Mouse (Mus musculus): ENCODE results near the gene Tmem144. TPM values are rescaled to one million over a fixed set of nuclear protein-coding genes. Genes with fewer than 3 reads are reported as not detected.

Tmem144 gene
- polyA plus RNA-seq, 1 experiment, result 7.9 TPM

- Histone ChIP-seq H3K4me1 (ENCODE audit: control insufficient read depth, insufficient read depth, low read length) (no peaks in the 10 kb centered on the region), H3K27ac (ENCODE audit: insufficient read depth, low read length) (no peak overlapping the region), H3K4me3 (ENCODE audit: insufficient read depth, low read length) (no peak overlapping the region)
- TF ChIP-seq CTCF (IDR thresholded peaks at IDR 0.05; ENCODE audit: borderline replicate concordance, insufficient read depth, low read length) (no peak), POLR2A (IDR thresholded peaks at IDR 0.05; ENCODE audit: low read depth, low read length) (no peak)
Observed at GRCm38 (mm10) chr3:79846633-79847032, 5.9 kb downstream of the Tmem144 start.

DNA sequence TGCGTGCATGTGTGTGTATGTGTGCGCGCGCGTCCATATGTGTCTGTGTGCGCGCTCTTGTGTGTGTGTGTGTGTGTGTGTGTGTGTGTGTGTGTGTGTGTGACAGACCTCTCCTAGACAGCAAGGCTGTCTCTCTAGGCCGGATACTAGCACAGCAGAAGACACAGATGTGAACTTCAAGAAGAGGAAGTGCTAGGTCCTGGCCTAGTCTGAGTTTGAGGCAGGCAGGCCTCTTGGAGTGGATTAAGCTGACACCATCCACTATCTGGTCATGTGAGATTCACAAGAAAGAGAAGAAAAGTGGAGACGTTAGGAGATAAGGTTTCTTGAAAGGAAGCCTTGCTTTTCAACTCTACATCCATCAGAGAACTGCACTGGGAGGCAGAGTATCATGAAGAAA is 8.6 kb downstream of the Tmem144 start:
- no peaks in the 10 kb centered on the region for H3K4me1 ChIP-seq (ENCODE audit: control insufficient read depth, insufficient read depth, low read length)
- TF ChIP-seq POLR2A (IDR thresholded peaks at IDR 0.05; ENCODE audit: low read depth, low read length) (no peak), CTCF (IDR thresholded peaks at IDR 0.05; ENCODE audit: borderline replicate concordance, insufficient read depth, low read length) (no peak)
- H3K4me3 ChIP-seq (ENCODE audit: insufficient read depth, low read length), result no peak overlapping the region
- no peak overlapping the region for H3K27ac ChIP-seq (ENCODE audit: insufficient read depth, low read length)

- Histone ChIP-seq H3K27ac (ENCODE audit: insufficient read depth, low read length) (0 out of 2 replicates have a peak overlapping the region, but pooled peaks have one; percentile 5), H3K4me3 (ENCODE audit: insufficient read depth, low read length) (peak overlapping the region; percentile 51), H3K4me1 (ENCODE audit: control insufficient read depth, insufficient read depth, low read length) (no peaks in the 10 kb centered on the region)
- no peak for TF ChIP-seq CTCF (IDR thresholded peaks at IDR 0.05; ENCODE audit: borderline replicate concordance, insufficient read depth, low read length)
- TF ChIP-seq POLR2A (IDR thresholded peaks at IDR 0.05; ENCODE audit: low read depth, low read length), result peak; percentile 60
Observed at GRCm38 (mm10) chr3:79842616-79843016, 10.0 kb downstream of the Tmem144 start.

- TF ChIP-seq POLR2A (IDR thresholded peaks at IDR 0.05; ENCODE audit: low read depth, low read length), result 0 out of 2 replicates have a peak, but pooled peaks have one; percentile 29
- no peak for TF ChIP-seq CTCF (IDR thresholded peaks at IDR 0.05; ENCODE audit: borderline replicate concordance, insufficient read depth, low read length)
- H3K4me1 ChIP-seq (ENCODE audit: control insufficient read depth, insufficient read depth, low read length), result no peaks in the 10 kb centered on the region
- H3K4me3 ChIP-seq (ENCODE audit: insufficient read depth, low read length), result peak overlapping the region; percentile 51
- peak overlapping the region; percentile 5; the same call in 1 of the 2 replicates for H3K27ac ChIP-seq (ENCODE audit: insufficient read depth, low read length)
Observed at GRCm38 (mm10) chr3:79842165-79842564, 10.4 kb downstream of the Tmem144 start.

DNA sequence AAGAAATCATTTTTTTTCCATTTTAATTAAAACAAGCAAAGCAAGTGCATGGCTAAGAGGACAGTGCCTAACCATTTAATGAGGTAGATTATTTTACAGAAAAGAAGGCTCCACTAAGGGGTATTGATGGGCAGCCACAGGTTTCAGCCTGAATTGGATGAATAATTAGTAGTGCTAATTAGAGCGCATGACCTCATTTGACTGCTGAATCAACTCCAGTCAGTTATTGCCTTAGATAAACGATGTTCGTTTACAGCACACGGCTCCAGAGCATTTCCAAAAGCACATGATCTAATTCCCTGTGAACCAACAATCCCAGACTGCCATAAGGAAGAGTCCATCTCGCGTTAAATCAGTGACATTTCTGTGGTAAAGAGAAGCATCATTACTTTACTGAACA is 11.1 kb downstream of the Tmem144 start:
- Histone ChIP-seq H3K27ac (ENCODE audit: insufficient read depth, low read length) (no peak overlapping the region), H3K4me1 (ENCODE audit: control insufficient read depth, insufficient read depth, low read length) (no peaks in the 10 kb centered on the region), H3K4me3 (ENCODE audit: insufficient read depth, low read length) (peak overlapping the region; percentile 51)
- TF ChIP-seq CTCF (IDR thresholded peaks at IDR 0.05; ENCODE audit: borderline replicate concordance, insufficient read depth, low read length), result no peak

DNA sequence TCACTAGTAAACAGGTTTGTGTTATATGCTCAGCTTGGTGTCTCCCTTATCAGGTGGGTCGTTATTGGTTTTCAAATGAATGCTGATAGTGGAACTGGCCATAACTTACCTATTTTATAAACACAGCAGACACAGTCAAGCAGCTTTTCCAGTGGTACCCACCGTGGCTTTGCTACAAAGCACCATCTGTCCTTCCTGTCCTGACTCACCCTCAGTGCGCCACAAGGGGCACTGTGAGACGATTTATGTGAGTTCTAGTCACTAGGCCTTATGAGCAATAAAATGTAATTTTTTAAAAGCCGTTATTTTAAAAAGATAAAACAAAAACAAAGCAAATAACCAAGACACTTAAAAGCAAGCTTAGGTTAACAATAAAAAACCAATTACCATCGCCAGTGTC is 13.8 kb downstream of the Tmem144 start:
- Histone ChIP-seq H3K4me1 (ENCODE audit: control insufficient read depth, insufficient read depth, low read length) (no peaks in the 10 kb centered on the region), H3K4me3 (ENCODE audit: insufficient read depth, low read length) (no peak overlapping the region), H3K27ac (ENCODE audit: insufficient read depth, low read length) (no peak overlapping the region)
- TF ChIP-seq CTCF (IDR thresholded peaks at IDR 0.05; ENCODE audit: borderline replicate concordance, insufficient read depth, low read length) (peak; percentile 49; the same call in 1 of the 2 replicates), POLR2A (IDR thresholded peaks at IDR 0.05; ENCODE audit: low read depth, low read length) (no peak)

DNA sequence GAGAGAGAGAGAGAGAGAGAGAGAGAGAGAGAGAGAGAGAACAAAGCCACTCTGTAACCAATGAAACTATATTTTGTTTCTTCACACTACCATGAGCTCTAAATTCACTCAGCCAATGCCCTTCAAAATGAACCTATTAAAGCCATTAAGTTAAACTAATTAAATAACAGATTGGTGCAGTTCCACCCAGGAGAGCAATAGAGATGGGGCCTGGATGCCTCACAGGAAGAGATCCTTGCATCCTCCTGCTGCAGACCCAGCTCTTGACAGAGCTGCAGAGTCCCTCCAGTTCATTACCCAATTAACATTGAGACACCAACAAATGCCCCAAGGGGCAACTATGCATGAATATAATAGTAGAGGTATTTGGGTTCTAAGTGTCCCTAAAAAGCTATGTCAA is 23.3 kb downstream of the Tmem144 start:
- Histone ChIP-seq H3K4me1 (ENCODE audit: control insufficient read depth, insufficient read depth, low read length) (no peaks in the 10 kb centered on the region), H3K27ac (ENCODE audit: insufficient read depth, low read length) (no peak overlapping the region), H3K4me3 (ENCODE audit: insufficient read depth, low read length) (no peak overlapping the region)
- TF ChIP-seq CTCF (IDR thresholded peaks at IDR 0.05; ENCODE audit: borderline replicate concordance, insufficient read depth, low read length), result no peak
- no peak for TF ChIP-seq POLR2A (IDR thresholded peaks at IDR 0.05; ENCODE audit: low read depth, low read length)

GRCm38 (mm10) chr3:79825067-79825780 is 27.3 kb downstream of the Tmem144 start:
- H3K27ac ChIP-seq (ENCODE audit: insufficient read depth, low read length), result no peak overlapping the region
- TF ChIP-seq CTCF (IDR thresholded peaks at IDR 0.05; ENCODE audit: borderline replicate concordance, insufficient read depth, low read length) (no peak), POLR2A (IDR thresholded peaks at IDR 0.05; ENCODE audit: low read depth, low read length) (no peak)
- no peaks in the 10 kb centered on the region for H3K4me1 ChIP-seq (ENCODE audit: control insufficient read depth, insufficient read depth, low read length)
- no peak overlapping the region for H3K4me3 ChIP-seq (ENCODE audit: insufficient read depth, low read length)

DNA sequence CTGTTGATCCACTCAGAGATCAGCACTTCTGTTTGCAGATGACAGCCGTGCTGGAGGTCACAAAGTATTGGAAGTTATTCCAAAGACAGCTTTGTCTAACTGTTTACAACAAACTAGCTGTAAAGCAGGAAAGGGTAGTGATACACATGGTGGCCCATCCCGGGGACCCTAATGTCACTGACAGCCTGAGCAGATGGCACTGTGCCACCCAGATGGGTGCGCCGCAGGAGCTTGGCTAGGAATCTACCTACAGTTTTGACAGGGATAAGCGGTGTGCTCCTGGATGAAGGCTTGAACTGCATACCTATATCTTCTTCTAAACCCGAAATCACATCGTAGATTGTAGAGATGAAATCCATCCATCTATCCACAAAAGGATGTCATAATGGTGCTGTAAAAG is 29.4 kb downstream of the Tmem144 start:
- no peaks in the 10 kb centered on the region for H3K4me1 ChIP-seq (ENCODE audit: control insufficient read depth, insufficient read depth, low read length)
- TF ChIP-seq CTCF (IDR thresholded peaks at IDR 0.05; ENCODE audit: borderline replicate concordance, insufficient read depth, low read length) (no peak), POLR2A (IDR thresholded peaks at IDR 0.05; ENCODE audit: low read depth, low read length) (no peak)

GRCm38 (mm10) chr3:79821131-79821530 is 31.4 kb downstream of the Tmem144 start:
- TF ChIP-seq POLR2A (IDR thresholded peaks at IDR 0.05; ENCODE audit: low read depth, low read length) (no peak), CTCF (IDR thresholded peaks at IDR 0.05; ENCODE audit: borderline replicate concordance, insufficient read depth, low read length) (no peak)
- Histone ChIP-seq H3K27ac (ENCODE audit: insufficient read depth, low read length) (no peak overlapping the region), H3K4me3 (ENCODE audit: insufficient read depth, low read length) (no peak overlapping the region), H3K4me1 (ENCODE audit: control insufficient read depth, insufficient read depth, low read length) (no peaks in the 10 kb centered on the region)

More for the DNA sequence above, 29.4 kb downstream of the Tmem144 start:
- H3K27ac ChIP-seq (ENCODE audit: insufficient read depth, low read length), result no peak overlapping the region
- H3K4me3 ChIP-seq (ENCODE audit: insufficient read depth, low read length), result no peak overlapping the region

Measured in embryonic fibroblast, embryonic 13.5 days (primary cell).